In the genomic region with DNA sequence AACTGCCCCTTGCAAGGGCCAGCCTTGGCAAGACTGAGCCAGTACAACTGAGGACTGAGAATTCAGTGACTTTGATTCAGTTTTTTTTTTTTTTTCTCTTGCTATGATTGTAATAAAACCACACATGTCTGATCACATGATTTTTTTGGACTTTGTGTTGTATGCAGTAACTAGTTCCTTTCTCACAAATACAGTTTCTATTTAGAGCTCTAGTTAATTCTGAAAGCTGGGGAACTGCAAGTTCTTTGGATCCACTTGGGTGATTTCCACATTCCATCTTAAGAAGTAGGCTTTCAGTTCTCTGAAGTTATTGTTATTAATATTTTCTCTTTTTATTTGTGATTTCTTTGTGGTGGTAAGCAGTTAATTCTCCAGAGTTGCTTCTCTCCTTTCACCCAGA, we compare ENCODE assay signal across 28 mouse cellular contexts.
"Had no signal": no experiment of that assay in that cellular context is flagged by ENCODE, and none has a peak within 500 bp of the region (broad histone marks: within the 10 kb centered on the region; RNA-seq: fewer than 3 reads in every experiment).

No protein-coding gene starts in this region.

- ATAC-seq: forebrain, embryonic 13.5 days; forebrain, embryonic 14.5 days; forebrain, embryonic 15.5 days; forebrain, embryonic 16.5 days; forebrain, postnatal 0 days had no signal

- H3K9me3 ChIP-seq: embryonic facial prominence, embryonic 10.5 days; embryonic facial prominence, embryonic 12.5 days; embryonic facial prominence, embryonic 13.5 days; embryonic facial prominence, embryonic 15.5 days; forebrain, embryonic 10.5 days; forebrain, embryonic 12.5 days; forebrain, embryonic 13.5 days; forebrain, embryonic 15.5 days had no signal

- H3K27me3 ChIP-seq: embryonic facial prominence, embryonic 12.5 days; embryonic facial prominence, embryonic 13.5 days; embryonic facial prominence, embryonic 15.5 days; forebrain, embryonic 12.5 days; forebrain, embryonic 13.5 days; forebrain, embryonic 15.5 days had no signal

- H3K36me3 ChIP-seq: embryonic facial prominence, embryonic 10.5 days; embryonic facial prominence, embryonic 12.5 days; embryonic facial prominence, embryonic 13.5 days; embryonic facial prominence, embryonic 15.5 days; forebrain, embryonic 10.5 days; forebrain, embryonic 12.5 days; forebrain, embryonic 15.5 days had no signal

- DNase-seq: cerebellum, adult 2 months; cerebellum, adult 8-10 months; cerebellum, adult 9-10 months; cerebellum, adult 9-11 months; cerebellum, postnatal 10 days; cerebellum, postnatal 14 days; cerebellum, postnatal 25 days; cerebellum, postnatal 36 days; embryo, embryonic 11 days; forebrain, postnatal 0 days; gastrocnemius, adult 2 months; gastrocnemius, postnatal 10 days; gastrocnemius, postnatal 14 days; gastrocnemius, postnatal 25 days; gastrocnemius, postnatal 36 days; heart, adult 11 months; heart, adult 18-20 months had no signal

- H3K9ac ChIP-seq: embryonic facial prominence, embryonic 12.5 days; embryonic facial prominence, embryonic 13.5 days; embryonic facial prominence, embryonic 15.5 days; forebrain, embryonic 12.5 days; forebrain, embryonic 13.5 days; forebrain, embryonic 15.5 days; forebrain, postnatal 0 days had no signal

- H3K4me2 ChIP-seq: embryonic facial prominence, embryonic 12.5 days; embryonic facial prominence, embryonic 13.5 days; embryonic facial prominence, embryonic 15.5 days; forebrain, embryonic 12.5 days; forebrain, embryonic 13.5 days; forebrain, embryonic 15.5 days had no signal

- H3K27ac ChIP-seq: embryonic facial prominence, embryonic 10.5 days; embryonic facial prominence, embryonic 12.5 days; embryonic facial prominence, embryonic 13.5 days; embryonic facial prominence, embryonic 15.5 days; forebrain, embryonic 10.5 days; forebrain, embryonic 12.5 days; forebrain, embryonic 13.5 days; forebrain, embryonic 15.5 days; gastrocnemius, adult 2 months had no signal

- H3K4me1 ChIP-seq: embryonic facial prominence, embryonic 10.5 days; embryonic facial prominence, embryonic 12.5 days; embryonic facial prominence, embryonic 13.5 days; embryonic facial prominence, embryonic 15.5 days; forebrain, embryonic 10.5 days; forebrain, embryonic 12.5 days; forebrain, embryonic 13.5 days; forebrain, embryonic 15.5 days had no signal

- H3K4me3 ChIP-seq: embryonic facial prominence, embryonic 10.5 days; embryonic facial prominence, embryonic 12.5 days; embryonic facial prominence, embryonic 13.5 days; embryonic facial prominence, embryonic 15.5 days; erythroblast, embryonic 14.5 days; forebrain, embryonic 10.5 days; forebrain, embryonic 12.5 days; forebrain, embryonic 13.5 days; forebrain, embryonic 15.5 days; gastrocnemius, adult 2 months had no signal
